Mouse (Mus musculus): Measurements from ENCODE around the gene Naa60.
A peak's percentile ranks its signal among the peaks of the same experiment; 100 is the strongest.
"Not testable (repeated sequence)": the region's sequence is repeated elsewhere in the genome, so short reads cannot be mapped to it uniquely, and the experiment has no call there.

Naa60 gene

GRCm38 (mm10) chr16:3872216-3873047, at the start of gene Naa60:
Gene Naa60, plus strand, starts transcription at chr16:3872375.
- peak; percentile 59 for DNase-seq (ENCODE audit: low spot score)

- no peak for DNase-seq (ENCODE audit: low spot score)
Observed at GRCm38 (mm10) chr16:3828021-3828420, 44.2 kb upstream of the Naa60 start.

- DNase-seq (ENCODE audit: low spot score), result no peak
Observed at GRCm38 (mm10) chr16:3829727-3830126, 42.4 kb upstream of the Naa60 start.

DNA sequence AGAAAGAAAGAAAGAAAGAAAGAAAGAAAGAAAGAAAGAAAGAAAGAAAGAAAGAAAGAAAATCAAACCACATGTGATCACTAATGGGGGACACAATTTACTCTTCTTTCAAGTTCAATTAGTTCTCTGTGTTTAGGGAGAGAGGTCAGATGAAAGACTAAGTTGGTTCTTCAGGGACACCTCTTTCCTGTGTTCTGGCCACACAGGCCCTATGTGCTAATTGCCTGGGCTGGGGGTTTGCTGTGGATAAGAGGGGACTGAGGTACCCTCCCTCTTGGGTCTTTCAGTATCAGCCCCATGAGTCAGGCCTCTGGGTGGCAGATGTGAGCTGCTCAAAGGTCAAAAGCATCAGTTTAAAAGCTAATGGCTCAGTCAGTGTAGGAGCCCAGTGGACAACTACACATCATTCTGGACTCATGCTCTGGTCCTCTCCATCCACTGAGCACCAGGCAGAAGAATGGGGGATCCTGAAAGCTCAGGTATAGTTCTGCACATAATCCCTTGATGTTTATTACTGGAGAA, 41.5 kb upstream of the Naa60 start, which contains the start of gene Olfr15:
Gene Olfr15, plus strand, starts transcription at position 291 of the 522 bp plus-strand sequence.
- DNase-seq (ENCODE audit: low spot score), result no peak

DNA sequence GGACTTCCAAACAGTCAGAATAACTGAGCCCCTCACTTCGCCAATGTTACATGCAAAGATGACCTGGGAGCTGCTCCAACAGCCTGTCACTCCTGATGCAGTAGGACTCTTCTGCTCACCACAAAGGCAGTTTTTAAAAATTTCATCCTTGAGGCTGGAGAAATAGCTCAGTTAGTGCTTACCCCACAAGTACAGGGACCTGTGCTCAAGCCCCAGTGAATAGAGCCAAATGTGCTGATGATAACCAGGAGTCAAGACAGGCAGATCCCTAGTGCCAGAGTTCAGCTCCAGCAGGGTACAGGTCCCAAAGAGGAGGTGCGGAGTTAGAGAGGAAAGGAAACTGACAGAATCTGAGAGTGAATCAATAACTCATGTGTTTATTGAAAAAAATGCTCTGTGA, 36.7 kb upstream of the Naa60 start:
- DNase-seq (ENCODE audit: low spot score), result no peak

DNA sequence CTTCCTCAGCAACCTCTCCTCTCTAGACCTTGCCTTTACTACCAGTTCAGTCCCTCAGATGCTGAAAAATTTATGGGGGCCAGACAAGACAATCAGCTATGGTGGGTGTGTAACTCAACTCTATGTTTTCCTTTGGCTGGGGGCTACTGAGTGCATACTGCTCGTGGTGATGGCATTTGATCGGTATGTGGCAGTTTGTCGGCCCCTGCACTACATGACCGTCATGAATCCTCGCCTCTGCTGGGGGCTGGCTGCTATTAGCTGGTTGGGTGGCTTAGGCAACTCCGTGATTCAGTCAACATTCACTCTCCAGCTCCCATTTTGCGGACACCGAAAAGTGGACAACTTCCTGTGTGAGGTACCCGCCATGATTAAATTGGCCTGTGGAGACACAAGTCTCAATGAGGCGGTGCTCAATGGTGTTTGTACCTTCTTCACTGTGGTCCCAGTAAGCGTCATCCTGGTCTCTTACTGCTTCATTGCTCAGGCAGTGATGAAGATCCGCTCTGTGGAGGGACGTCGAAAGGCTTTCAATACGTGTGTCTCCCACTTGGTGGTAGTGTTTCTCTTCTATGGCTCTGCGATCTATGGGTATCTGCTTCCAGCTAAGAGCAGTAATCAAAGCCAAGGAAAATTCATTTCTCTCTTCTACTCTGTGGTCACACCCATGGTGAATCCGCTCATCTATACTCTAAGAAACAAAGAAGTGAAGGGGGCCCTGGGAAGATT, 32.9 kb upstream of the Naa60 start:
- DNase-seq (ENCODE audit: low spot score), result no peak

DNA sequence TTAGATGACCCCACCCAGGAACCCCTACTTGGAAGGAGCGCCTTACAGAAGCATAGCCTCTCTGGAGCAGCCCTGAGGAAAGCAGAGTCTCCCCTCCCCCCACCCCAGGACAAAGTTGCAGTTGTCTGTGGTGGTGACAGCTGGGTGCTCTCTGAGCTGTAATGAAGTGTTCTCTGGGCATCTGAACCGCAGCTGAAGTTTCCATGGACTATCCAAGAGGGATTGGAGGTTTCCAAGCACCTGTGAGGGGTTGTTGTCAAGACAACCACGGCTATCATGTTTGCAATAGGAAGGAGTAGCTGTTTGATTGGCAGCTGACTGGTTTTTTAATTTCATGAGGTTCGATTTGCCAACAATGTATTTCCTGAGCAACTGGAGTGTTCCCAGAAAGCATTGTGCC, 29.2 kb upstream of the Naa60 start:
- DNase-seq (ENCODE audit: low spot score), result no peak

GRCm38 (mm10) chr16:3843796-3844195, 28.4 kb upstream of the Naa60 start:
- no peak for DNase-seq (ENCODE audit: low spot score)

GRCm38 (mm10) chr16:3846711-3847518, 25.3 kb upstream of the Naa60 start, which contains the start of gene Zfp174:
Gene Zfp174, plus strand, starts transcription at chr16:3847268.
- DNase-seq (ENCODE audit: low spot score), result peak; percentile 56

GRCm38 (mm10) chr16:3847871-3848270, 24.3 kb upstream of the Naa60 start:
- DNase-seq (ENCODE audit: low spot score), result no peak

- no peak for DNase-seq (ENCODE audit: low spot score)
Observed at GRCm38 (mm10) chr16:3848416-3848815, 23.8 kb upstream of the Naa60 start.

DNA sequence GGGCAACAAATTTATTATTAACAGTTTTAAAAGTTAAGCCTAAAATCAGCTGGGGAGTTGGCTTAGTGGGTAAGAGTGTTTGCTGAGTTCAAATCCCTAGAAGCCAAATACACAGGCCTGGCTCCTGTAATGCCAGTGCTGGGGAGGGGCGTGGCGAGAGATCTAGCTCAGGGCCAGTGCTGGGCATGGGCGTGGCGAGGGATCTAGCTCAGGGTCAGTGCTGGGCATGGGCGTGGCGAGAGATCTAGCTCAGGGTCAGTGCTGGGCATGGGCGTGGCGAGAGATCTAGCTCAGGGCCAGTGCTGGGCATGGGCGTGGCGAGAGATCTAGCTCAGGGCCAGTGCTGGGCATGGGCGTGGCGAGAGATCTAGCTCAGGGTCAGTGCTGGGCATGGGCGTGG, 20.9 kb upstream of the Naa60 start:
- DNase-seq (ENCODE audit: low spot score), result not testable (repeated sequence)

DNA sequence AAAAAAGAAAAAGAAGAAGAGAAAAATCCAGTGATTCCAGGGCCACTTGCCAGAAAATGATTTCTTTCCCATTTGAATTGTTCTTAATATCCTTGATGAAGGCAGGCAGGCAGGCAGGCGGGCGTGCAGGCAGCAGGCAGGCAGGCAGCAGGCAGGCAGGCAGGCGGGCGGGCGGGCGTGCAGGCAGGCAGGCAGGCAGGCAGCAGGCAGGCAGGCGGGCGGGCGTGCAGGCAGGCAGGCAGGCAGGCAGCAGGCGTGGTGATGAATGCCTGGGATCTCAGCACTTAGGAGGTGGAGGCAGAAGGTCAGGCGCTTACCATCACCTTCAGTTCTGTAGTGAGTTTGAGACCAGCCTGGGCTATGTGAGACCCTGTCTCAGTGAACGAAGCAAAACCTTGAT, 19.6 kb upstream of the Naa60 start:
- DNase-seq (ENCODE audit: low spot score), result no peak

GRCm38 (mm10) chr16:3854437-3855182, 17.6 kb upstream of the Naa60 start:
- no peak for DNase-seq (ENCODE audit: low spot score)

DNA sequence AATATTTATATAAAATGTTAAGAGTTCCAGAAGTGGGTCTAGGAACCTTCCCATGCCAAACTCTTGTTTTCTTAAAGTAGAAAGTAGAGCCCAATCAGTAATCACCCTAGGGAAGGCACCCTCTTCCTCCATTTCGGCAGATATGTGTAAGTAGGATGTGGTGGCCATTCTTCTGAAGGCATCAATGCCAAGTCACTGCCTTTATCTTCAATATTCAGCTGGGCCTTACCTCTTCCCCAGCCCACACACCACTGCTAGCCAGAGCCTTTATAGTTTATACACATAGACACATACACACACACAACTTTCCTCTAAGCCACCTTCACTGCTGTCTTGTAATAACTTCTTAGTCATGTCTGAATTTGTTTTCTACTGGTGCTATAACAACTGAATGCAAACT, 16.4 kb upstream of the Naa60 start:
- DNase-seq (ENCODE audit: low spot score), result no peak

DNA sequence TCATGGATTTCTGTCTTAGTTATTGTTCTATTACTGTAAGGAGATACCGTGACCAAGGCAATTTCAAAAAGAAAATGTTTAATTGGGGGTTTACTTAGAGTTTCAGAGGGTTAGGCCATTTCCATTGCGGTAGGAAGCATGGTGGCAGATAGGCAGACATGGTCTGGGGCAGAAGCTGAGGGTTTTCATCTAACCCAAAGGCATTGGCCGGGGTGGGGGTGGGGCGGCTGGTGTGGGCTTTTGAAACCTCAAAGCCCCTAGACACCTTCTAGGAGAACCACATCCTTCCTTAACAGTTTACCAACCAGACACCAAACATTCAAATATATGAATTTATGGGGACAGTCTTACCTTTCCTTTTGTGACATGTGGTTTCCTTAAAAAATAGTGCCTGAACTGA, 12.9 kb upstream of the Naa60 start:
- no peak for DNase-seq (ENCODE audit: low spot score)

GRCm38 (mm10) chr16:3871815-3872214, 360 bp upstream of the Naa60 start:
- DNase-seq (ENCODE audit: low spot score), result no peak

DNA sequence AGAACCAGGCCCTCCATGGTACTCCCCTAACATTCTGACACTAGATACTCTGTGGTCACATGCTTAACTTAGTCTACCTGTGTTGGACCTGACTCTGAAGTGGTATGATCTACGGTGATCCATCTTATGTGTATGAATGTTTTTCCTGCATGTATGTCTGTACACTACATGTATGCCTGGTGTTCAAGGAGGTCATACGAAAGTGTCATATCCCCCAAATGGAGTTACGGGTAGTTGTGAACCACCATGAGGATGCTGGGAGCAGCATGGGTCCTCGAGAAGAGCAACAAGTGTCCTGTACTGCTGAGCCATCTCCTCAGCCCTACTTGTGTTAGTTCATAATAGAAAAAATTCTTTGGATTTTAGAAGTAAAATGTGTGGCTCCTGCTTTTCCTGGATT, 4.2 kb downstream of the Naa60 start:
- DNase-seq (ENCODE audit: low spot score), result no peak

- DNase-seq (ENCODE audit: low spot score), result peak; percentile 82
Observed at GRCm38 (mm10) chr16:3884201-3885064, 12.3 kb downstream of the Naa60 start, which contains the start of the genes Zfp597 and Gm20695. Gene Zfp597, minus strand, starts transcription at chr16:3884561. Gene Gm20695, plus strand, starts transcription at chr16:3884648.

GRCm38 (mm10) chr16:3885065-3885670, 13.0 kb downstream of the Naa60 start:
- no peak for DNase-seq (ENCODE audit: low spot score)
